Mouse (Mus musculus): Measurements from ENCODE around the gene Szt2. TPM values are rescaled to one million over a fixed set of nuclear protein-coding genes. Genes with fewer than 3 reads are reported as not detected.

Szt2 gene
- polyA plus RNA-seq, 1 experiment from 2014 or later, result 4.7 TPM

GRCm38 (mm10) chr4:118319706-118320344 is 89.2 kb downstream of the Szt2 start:
- Histone ChIP-seq H3K4me1 (ENCODE audit: control insufficient read depth, insufficient read depth, low read length) (0 out of 2 replicates have a peak, but pooled peaks cover 15% of the 10 kb centered on the region), H3K4me2 (ENCODE audit: low read depth, low read length) (no peak overlapping the region; the same call in 1 of the 2 replicates), H3K27ac (ENCODE audit: low read length) (no peak overlapping the region), H3K36me3 (ENCODE audit: control insufficient read depth, insufficient read depth, low read length) (no peaks in the 10 kb centered on the region), H3K9ac (ENCODE audit: low read depth, low read length) (no peak overlapping the region), H3K4me3 (ENCODE audit: low read length) (no peak overlapping the region), H3K9me3 (ENCODE audit: control insufficient read depth, low read length) (no peaks in the 10 kb centered on the region), H3K27me3 (replicated peaks; ENCODE audit: control insufficient read depth, insufficient read depth, low read length) (no peaks in the 10 kb centered on the region)
- WGBS, result 37% methylated on average over 8 of the region's 8 CpGs
- ATAC-seq, result peak; percentile 70

- no peaks in the 10 kb centered on the region for H3K36me3 ChIP-seq (ENCODE audit: control insufficient read depth, insufficient read depth, low read length)
- no peak for ATAC-seq
- H3K27ac ChIP-seq (ENCODE audit: low read length), result no peak overlapping the region
- H3K9ac ChIP-seq (ENCODE audit: low read depth, low read length), result no peak overlapping the region
- H3K4me2 ChIP-seq (ENCODE audit: low read depth, low read length), result no peak overlapping the region
- H3K27me3 ChIP-seq (replicated peaks; ENCODE audit: control insufficient read depth, insufficient read depth, low read length), result no peaks in the 10 kb centered on the region
- no peak overlapping the region for H3K4me3 ChIP-seq (ENCODE audit: low read length)
- H3K4me1 ChIP-seq (ENCODE audit: control insufficient read depth, insufficient read depth, low read length), result 0 out of 2 replicates have a peak, but pooled peaks cover 15% of the 10 kb centered on the region
- H3K9me3 ChIP-seq (ENCODE audit: control insufficient read depth, low read length), result no peaks in the 10 kb centered on the region
- 79% methylated on average over 4 of the region's 4 CpGs for WGBS
Observed at GRCm38 (mm10) chr4:118316662-118317061, 92.4 kb downstream of the Szt2 start.

GRCm38 (mm10) chr4:118315286-118315685 is 93.8 kb downstream of the Szt2 start:
- Histone ChIP-seq H3K4me2 (ENCODE audit: low read depth, low read length) (no peak overlapping the region), H3K9me3 (ENCODE audit: control insufficient read depth, low read length) (no peaks in the 10 kb centered on the region), H3K36me3 (ENCODE audit: control insufficient read depth, insufficient read depth, low read length) (no peaks in the 10 kb centered on the region), H3K4me1 (ENCODE audit: control insufficient read depth, insufficient read depth, low read length) (0 out of 2 replicates have a peak, but pooled peaks cover 15% of the 10 kb centered on the region), H3K4me3 (ENCODE audit: low read length) (no peak overlapping the region), H3K27ac (ENCODE audit: low read length) (no peak overlapping the region), H3K27me3 (replicated peaks; ENCODE audit: control insufficient read depth, insufficient read depth, low read length) (no peaks in the 10 kb centered on the region), H3K9ac (ENCODE audit: low read depth, low read length) (no peak overlapping the region)
- no peak for ATAC-seq
- WGBS, result 32% methylated on average over 8 of the region's 8 CpGs

Other genes starting within 250 kb of the Szt2 start
- gene Kdm4a, start 229.2 kb downstream of the Szt2 start, polyA plus RNA-seq (2015; fragmentation: Nextera tagmentation; extraction: Ambion mirVana), result 18.0 and 18.6 TPM in 2 replicates
- 45.8 and 54.8 TPM in 2 replicates for gene Ptprf, start 117.9 kb downstream of the Szt2 start, polyA plus RNA-seq (2015; fragmentation: Nextera tagmentation; extraction: Ambion mirVana)
- gene Med8, start 64 bp upstream of the Szt2 start, polyA plus RNA-seq (2015; fragmentation: Nextera tagmentation; extraction: Ambion mirVana), result 96.6 and 107 TPM in 2 replicates
- 253 and 273 TPM in 2 replicates for gene Elovl1, start 18.8 kb upstream of the Szt2 start, polyA plus RNA-seq (2015; fragmentation: Nextera tagmentation; extraction: Ambion mirVana)
- gene Cdc20, start 28.1 kb upstream of the Szt2 start, polyA plus RNA-seq (2015; fragmentation: Nextera tagmentation; extraction: Ambion mirVana), result 201 and 226 TPM in 2 replicates
- gene Mpl, start 48.2 kb upstream of the Szt2 start, polyA plus RNA-seq (2015; fragmentation: Nextera tagmentation; extraction: Ambion mirVana), result 0.11 and 0.32 TPM in 2 replicates
- 21.3 and 21.8 TPM in 2 replicates for gene Tie1, start 80.8 kb upstream of the Szt2 start, polyA plus RNA-seq (2015; fragmentation: Nextera tagmentation; extraction: Ambion mirVana)
- gene 2610528J11Rik, start 117.7 kb upstream of the Szt2 start, polyA plus RNA-seq (2015; fragmentation: Nextera tagmentation; extraction: Ambion mirVana), result 104 and 121 TPM in 2 replicates
- gene Tmem125, start 134.8 kb upstream of the Szt2 start, polyA plus RNA-seq (2015; fragmentation: Nextera tagmentation; extraction: Ambion mirVana), result 20.0 and 20.1 TPM in 2 replicates
- 0.97 and 1.0 TPM in 2 replicates for gene Cfap57, start 211.5 kb upstream of the Szt2 start, polyA plus RNA-seq (2015; fragmentation: Nextera tagmentation; extraction: Ambion mirVana)
- 105 and 118 TPM in 2 replicates for gene Ebna1bp2, start 211.5 kb upstream of the Szt2 start, polyA plus RNA-seq (2015; fragmentation: Nextera tagmentation; extraction: Ambion mirVana)
- gene Olfr62, start 249.7 kb upstream of the Szt2 start, polyA plus RNA-seq (2015; fragmentation: Nextera tagmentation; extraction: Ambion mirVana), result not detected in 2 replicates

All from intestine, embryonic 16.5 days (tissue).